Mouse (Mus musculus): ENCODE results near the gene 1700047I17Rik2. TPM values are rescaled to one million over a fixed set of nuclear protein-coding genes. Genes with fewer than 3 reads are reported as not detected.

Gene 1700047I17Rik2
- polyA plus RNA-seq (2014; fragmentation: Illumina TruSeq; extraction: RNeasy Lipid Tissue Mini Kit (QIAGEN cat#74804); ENCODE audit: low read depth, low replicate concordance): 4.6 TPM

DNA sequence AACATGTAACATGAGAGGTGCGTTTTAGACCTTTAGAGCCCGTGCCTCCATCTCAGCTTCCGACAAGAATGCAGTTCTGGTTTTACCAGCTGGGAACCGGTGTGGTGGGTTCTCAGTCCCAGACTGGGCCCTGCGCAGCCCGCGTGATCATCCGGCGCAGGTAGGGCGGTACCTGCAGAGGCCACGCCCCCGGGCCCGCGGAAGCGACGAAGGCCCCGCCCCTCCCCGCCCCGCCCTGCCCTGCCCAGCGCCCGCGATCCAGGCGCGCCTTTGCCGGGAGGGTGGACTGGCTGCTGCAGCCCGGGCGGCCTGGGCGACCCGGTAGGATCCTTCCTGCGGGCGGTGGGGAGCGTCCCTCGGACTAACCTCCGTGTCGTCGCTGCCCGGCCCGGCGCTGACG, at the start of gene 1700047I17Rik2:
Gene 1700047I17Rik2, plus strand, starts transcription at position 287 of the 400 bp plus-strand sequence.

DNA sequence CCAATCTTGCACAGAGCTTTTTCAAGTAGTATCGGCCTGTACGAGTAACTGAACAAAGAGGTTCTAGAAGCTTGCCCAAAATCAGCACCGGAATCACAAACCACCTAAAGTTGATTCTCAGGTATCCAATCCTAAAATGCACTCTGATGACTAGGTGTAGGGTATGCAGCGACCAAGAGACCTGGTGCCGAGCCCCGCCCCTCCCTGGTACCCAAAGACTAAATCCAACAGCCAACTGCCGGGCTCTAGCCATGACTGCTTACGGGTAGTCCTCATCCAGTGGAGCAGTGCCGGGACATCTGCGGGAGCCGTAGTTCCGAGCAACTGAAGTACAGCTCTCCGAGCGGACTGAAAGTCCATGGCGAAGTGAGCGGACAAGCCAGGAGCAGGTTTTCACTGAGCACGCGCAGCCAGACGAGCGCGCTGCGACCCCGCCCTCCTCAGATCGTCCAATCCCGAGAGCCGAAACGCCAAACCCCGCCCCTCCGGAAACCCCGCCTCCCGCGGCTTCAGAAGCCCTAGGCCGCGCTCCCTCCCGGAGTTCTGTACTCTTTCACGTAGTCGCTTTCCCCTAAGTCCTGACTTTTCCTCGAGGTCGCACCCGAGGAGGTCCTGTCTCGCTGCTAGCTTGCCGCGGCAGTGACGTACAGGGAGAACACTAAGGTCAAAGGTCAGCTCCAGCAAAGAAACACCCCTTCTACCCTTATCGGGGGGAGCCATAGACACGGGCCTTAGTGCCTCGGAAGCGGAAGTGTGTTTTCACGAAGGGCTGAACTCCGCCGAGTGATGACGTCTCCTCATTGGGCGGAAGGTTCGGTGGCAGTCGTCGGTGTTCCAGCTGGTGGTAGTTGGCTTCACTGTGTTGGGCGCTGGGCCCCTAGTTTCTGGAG, 44.6 kb upstream of the 1700047I17Rik2 start, which contains the start of gene Srp54b:
Gene Srp54b, plus strand, starts transcription at position 546 of the 890 bp plus-strand sequence.

GRCm38 (mm10) chr12:55229626-55230519, 30.5 kb downstream of the 1700047I17Rik2 start, which contains the start of gene Srp54c:
TSS of gene Srp54c (plus strand) at chr12:55230168.

Other genes with a start within 250 kb of the 1700047I17Rik2 start
- not detected for gene Gm20403, start 213.1 kb upstream of the 1700047I17Rik2 start, polyA plus RNA-seq (2014; fragmentation: Illumina TruSeq; extraction: RNeasy Lipid Tissue Mini Kit (QIAGEN cat#74804); ENCODE audit: low read depth, low replicate concordance)
- gene Baz1a, start 185.2 kb upstream of the 1700047I17Rik2 start, polyA plus RNA-seq (2014; fragmentation: Illumina TruSeq; extraction: RNeasy Lipid Tissue Mini Kit (QIAGEN cat#74804); ENCODE audit: low read depth, low replicate concordance): 10.3 TPM
- gene 2700097O09Rik, start 119.5 kb upstream of the 1700047I17Rik2 start, polyA plus RNA-seq (2014; fragmentation: Illumina TruSeq; extraction: RNeasy Lipid Tissue Mini Kit (QIAGEN cat#74804); ENCODE audit: low read depth, low replicate concordance): 21.1 TPM
- 309 TPM for gene Srp54a, start 119.3 kb upstream of the 1700047I17Rik2 start, polyA plus RNA-seq (2014; fragmentation: Illumina TruSeq; extraction: RNeasy Lipid Tissue Mini Kit (QIAGEN cat#74804); ENCODE audit: low read depth, low replicate concordance)
- not detected for gene Fam177a, start 75.1 kb upstream of the 1700047I17Rik2 start, polyA plus RNA-seq (2014; fragmentation: Illumina TruSeq; extraction: RNeasy Lipid Tissue Mini Kit (QIAGEN cat#74804); ENCODE audit: low read depth, low replicate concordance)
- gene Srp54b, start 44.5 kb upstream of the 1700047I17Rik2 start, polyA plus RNA-seq (2014; fragmentation: Illumina TruSeq; extraction: RNeasy Lipid Tissue Mini Kit (QIAGEN cat#74804); ENCODE audit: low read depth, low replicate concordance): 2.1 TPM
- 101 TPM for gene Srp54c, start 30.6 kb downstream of the 1700047I17Rik2 start, polyA plus RNA-seq (2014; fragmentation: Illumina TruSeq; extraction: RNeasy Lipid Tissue Mini Kit (QIAGEN cat#74804); ENCODE audit: low read depth, low replicate concordance)
- 18.7 TPM for gene 1110008L16Rik, start 100.0 kb downstream of the 1700047I17Rik2 start, polyA plus RNA-seq (2014; fragmentation: Illumina TruSeq; extraction: RNeasy Lipid Tissue Mini Kit (QIAGEN cat#74804); ENCODE audit: low read depth, low replicate concordance)
- gene Ppp2r3c, start 103.4 kb downstream of the 1700047I17Rik2 start, polyA plus RNA-seq (2014; fragmentation: Illumina TruSeq; extraction: RNeasy Lipid Tissue Mini Kit (QIAGEN cat#74804); ENCODE audit: low read depth, low replicate concordance): 16.7 TPM
- gene Psma6, start 184.6 kb downstream of the 1700047I17Rik2 start, polyA plus RNA-seq (2014; fragmentation: Illumina TruSeq; extraction: RNeasy Lipid Tissue Mini Kit (QIAGEN cat#74804); ENCODE audit: low read depth, low replicate concordance): 277 TPM

Measured in liver, adult 10 weeks (tissue).